Mouse (Mus musculus) liver, embryonic 14.5 days (tissue): ENCODE results near the gene Mylk. TPM values are rescaled to one million over a fixed set of nuclear protein-coding genes. Genes with fewer than 3 reads are reported as not detected.
A peak's percentile ranks its signal among the peaks of the same experiment; 100 is the strongest.

Experiments used
- ATAC-seq: fragments of 200-750 bp; cut with Nextera tagmentation; 2 replicates; pipeline ENCODE4 v1.8.0; 2017; ENCODE audit warnings: moderate number of reproducible peaks, mild to moderate bottlenecking, moderate library complexity; ENCODE audit not compliant: insufficient read depth
- DNase-seq, 3 experiments: peaks; one replicate each; pipeline ENCODE4 v3.0.0-alpha.2; 2012 to 2013; ENCODE audit warnings: low read depth in 3 of 3, low spot score in 3 of 3
- H3K27ac ChIP-seq: fragments of 300-500 bp; sonication (generic); 2 replicates; pipeline ENCODE4 v1.5.1; 2014; ENCODE audit warnings: moderate library complexity, mild to moderate bottlenecking, control low read depth, inconsistent platforms
- H3K27me3 ChIP-seq: fragments of 300-500 bp; sonication (generic); 2 replicates; pipeline ENCODE4 v1.6.1; 2014; ENCODE audit warnings: mild to moderate bottlenecking, low read length, moderate library complexity; ENCODE audit not compliant: control insufficient read depth, insufficient read depth
- H3K36me3 ChIP-seq: fragments of 300-500 bp; sonication (generic); replicated peaks from 2 replicates; pipeline ENCODE4 v1.6.1; 2014; ENCODE audit warnings: low read depth; ENCODE audit not compliant: control insufficient read depth, insufficient read depth
- H3K4me1 ChIP-seq, 2 experiments: fragments of 200-500 bp in 1 of 2; fragments of 300-500 bp in 1 of 2; sonication (generic) in 1 of 2; replicated peaks; 2 replicates each; pipeline ENCODE4 v1.6.1; 2012 to 2014; ENCODE audit warnings: antibody characterized with exemption in 1 of 2, inconsistent platforms in 1 of 2, low read length in 1 of 2; ENCODE audit not compliant: control insufficient read depth in 2 of 2, insufficient read depth in 2 of 2
- H3K4me2 ChIP-seq: fragments of 300-500 bp; sonication (generic); 2 replicates; pipeline ENCODE4 v1.6.1; 2014; ENCODE audit warnings: low read depth, mild to moderate bottlenecking, control low read depth, moderate library complexity
- H3K4me3 ChIP-seq, 2 experiments: fragments of 200-500 bp in 1 of 2; fragments of 300-500 bp in 1 of 2; sonication (generic) in 1 of 2; 2 replicates each; pipeline ENCODE4 v1.5.1; 2012 to 2014; ENCODE audit warnings: low read depth in 2 of 2, low read length in 2 of 2, mild to moderate bottlenecking in 2 of 2, control low read depth in 1 of 2, inconsistent platforms in 1 of 2, moderate library complexity in 1 of 2; ENCODE audit not compliant: insufficient read depth in 1 of 2
- H3K9ac ChIP-seq: fragments of 300-500 bp; sonication (generic); replicated peaks from 2 replicates; pipeline ENCODE4 v1.6.1; 2014; ENCODE audit warnings: mild to moderate bottlenecking, control low read depth, moderate library complexity
- H3K9me3 ChIP-seq: fragments of 300-500 bp; sonication (generic); 2 replicates; pipeline ENCODE4 v1.6.1; 2016; ENCODE audit warnings: low read length, mixed read lengths; ENCODE audit not compliant: control insufficient read depth
- CTCF ChIP-seq: IDR thresholded peaks from 2 replicates; pipeline ENCODE4 v1.5.1; 2016; ENCODE audit warnings: antibody characterized with exemption, low read depth, control low read depth
- EP300 ChIP-seq: IDR thresholded peaks from 2 replicates; pipeline ENCODE4 v1.6.1; 2016; ENCODE audit warnings: antibody characterized with exemption, low read depth
- WGBS: fragments of 180-500 bp; shearing (Covaris S2); extraction: QIAGEN DNeasy Blood & Tissue Kit; methylation state at CpG from one replicate; pipeline ENCODE4 v1.1.7; 2014; ENCODE audit not compliant: insufficient replicate concordance; 5-methylcytosine and 5-hydroxymethylcytosine counted together
- polyA plus RNA-seq, 2 experiments: library from polyadenylated mRNA; depleted of rRNA in 1 of 2; stranded (reverse) in 1 of 2; unstranded in 1 of 2; fragments of >200 nt; fragmentation: Nextera tagmentation in 1 of 2; extraction: Ambion mirVana in 1 of 2; gene quantifications; 2 replicates each; pipeline versions ENCODE4 v1.2.1 to v1.2.3; 2012 to 2014

The Mylk gene
- polyA plus RNA-seq, 2 experiments, result 4.4 to 5.4 TPM

- no peaks in the 10 kb centered on the region for H3K9me3 ChIP-seq
- no peaks in the 10 kb centered on the region for H3K27me3 ChIP-seq
- WGBS, result 72% methylated on average over 13 of the region's 13 CpGs
- DNase-seq (no peak), ATAC-seq (no peak)
- TF ChIP-seq EP300 (no peak), CTCF (peak; percentile 83)
- H3K4me1 ChIP-seq, result no peaks in the 10 kb centered on the region
- no peak overlapping the region for H3K9ac ChIP-seq
- no peak overlapping the region for H3K27ac ChIP-seq
- no peaks in the 10 kb centered on the region for H3K36me3 ChIP-seq
- no peak overlapping the region for H3K4me3 ChIP-seq
- no peak overlapping the region for H3K4me2 ChIP-seq
These were observed 231.6 kb downstream of the Mylk start for GRCm38 (mm10) chr16:34976630-34977029.

GRCm38 (mm10) chr16:34978018-34978417 lies 233.0 kb downstream of the Mylk start:
- H3K9ac ChIP-seq, result no peak overlapping the region
- H3K36me3 ChIP-seq, result no peaks in the 10 kb centered on the region
- H3K27ac ChIP-seq, result no peak overlapping the region
- ATAC-seq (no peak), DNase-seq (no peak)
- H3K4me3 ChIP-seq, result no peak overlapping the region
- H3K27me3 ChIP-seq, result no peaks in the 10 kb centered on the region
- no peaks in the 10 kb centered on the region for H3K4me1 ChIP-seq
- H3K9me3 ChIP-seq, result no peaks in the 10 kb centered on the region
- 74% methylated on average over 7 of the region's 7 CpGs for WGBS
- H3K4me2 ChIP-seq, result no peak overlapping the region
- TF ChIP-seq EP300, result no peak
- no peak for TF ChIP-seq CTCF

GRCm38 (mm10) chr16:34981009-34981408 lies 236.0 kb downstream of the Mylk start:
- H3K27me3 ChIP-seq, result no peaks in the 10 kb centered on the region
- H3K36me3 ChIP-seq, result no peaks in the 10 kb centered on the region
- TF ChIP-seq EP300, result no peak
- no peak for TF ChIP-seq CTCF
- H3K9me3 ChIP-seq, result no peaks in the 10 kb centered on the region
- no peak for ATAC-seq
- H3K27ac ChIP-seq, result no peak overlapping the region
- no peak overlapping the region for H3K9ac ChIP-seq
- 79% methylated on average over 7 of the region's 7 CpGs for WGBS
- no peak for DNase-seq
- H3K4me2 ChIP-seq, result no peak overlapping the region
- no peak overlapping the region for H3K4me3 ChIP-seq
- peaks cover 0 to 2% of the 10 kb centered on the region in 2 experiments; a peak in 1 of 4 replicates for H3K4me1 ChIP-seq

GRCm38 (mm10) chr16:34984203-34985030 lies 239.4 kb downstream of the Mylk start:
- no peak for DNase-seq
- TF ChIP-seq CTCF, result no peak
- TF ChIP-seq EP300, result no peak
- Histone ChIP-seq H3K4me2 (no peak overlapping the region), H3K27ac (no peak overlapping the region), H3K36me3 (no peaks in the 10 kb centered on the region), H3K4me1 (peaks cover 0 to 2% of the 10 kb centered on the region in 2 experiments; a peak in 1 of 4 replicates), H3K27me3 (no peaks in the 10 kb centered on the region), H3K4me3 (no peak overlapping the region), H3K9ac (no peak overlapping the region), H3K9me3 (no peaks in the 10 kb centered on the region)
- ATAC-seq, result no peak
- 59% methylated on average over 11 of the region's 11 CpGs for WGBS

GRCm38 (mm10) chr16:34985031-34985346 lies 240.0 kb downstream of the Mylk start:
- Histone ChIP-seq H3K9me3 (no peaks in the 10 kb centered on the region), H3K4me1 (peaks cover 0 to 2% of the 10 kb centered on the region in 2 experiments; a peak in 1 of 4 replicates), H3K4me3 (no peak overlapping the region), H3K27ac (no peak overlapping the region), H3K9ac (no peak overlapping the region), H3K27me3 (no peaks in the 10 kb centered on the region), H3K4me2 (no peak overlapping the region), H3K36me3 (no peaks in the 10 kb centered on the region)
- TF ChIP-seq EP300, result no peak
- no peak for TF ChIP-seq CTCF
- no peak for DNase-seq
- 42% methylated on average over 2 of the region's 2 CpGs for WGBS
- ATAC-seq, result no peak
